Mouse (Mus musculus): ENCODE data around the gene Col8a2. TPM values are rescaled to one million over a fixed set of nuclear protein-coding genes. Genes with fewer than 3 reads are reported as not detected.

The Col8a2 gene
- polyA plus RNA-seq, 1 experiment from 2014 or later, result 5.0 TPM

DNA sequence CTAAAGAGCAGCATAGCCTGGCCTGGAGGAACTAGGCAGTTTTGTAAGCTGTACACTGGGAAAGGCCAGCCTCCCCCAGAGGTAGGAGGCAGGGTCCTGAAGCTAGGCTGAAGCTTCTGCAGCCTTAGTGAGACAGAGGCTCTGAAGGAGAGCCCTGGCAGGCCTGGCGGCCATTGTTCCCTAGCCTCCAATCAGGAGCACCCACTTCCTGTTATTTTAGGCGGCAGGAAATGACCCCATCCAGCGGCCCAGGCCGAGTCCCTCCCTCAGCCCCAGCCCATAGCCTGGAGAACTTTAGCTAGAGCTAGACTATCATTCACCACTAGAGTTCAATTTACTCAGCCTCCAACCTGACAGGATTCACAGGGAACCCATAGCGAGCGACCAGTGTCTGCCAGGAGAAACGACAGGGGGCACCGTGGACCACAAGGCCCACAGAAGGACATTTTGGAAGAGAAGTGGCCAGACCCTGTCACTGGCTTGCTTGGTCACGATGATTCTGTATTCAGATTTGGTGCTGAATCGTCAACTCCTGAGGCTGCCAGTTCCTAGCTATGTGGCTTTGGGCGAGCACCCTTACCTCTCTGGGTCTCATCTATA, 34.8 kb upstream of the Col8a2 start:
- Histone ChIP-seq H3K9ac (ENCODE audit: low read length) (peak overlapping the region; percentile 34), H3K4me2 (ENCODE audit: low read depth, low read length) (peak overlapping the region; percentile 13), H3K9me3 (replicated peaks; ENCODE audit: control insufficient read depth, low read length) (no peaks in the 10 kb centered on the region), H3K4me3 (ENCODE audit: low read length) (peak overlapping the region; percentile 10; the same call in 1 of the 2 replicates), H3K36me3 (ENCODE audit: control insufficient read depth, insufficient read depth) (no peaks in the 10 kb centered on the region), H3K4me1 (ENCODE audit: control insufficient read depth, insufficient read depth, low read length) (peaks cover 59% of the 10 kb centered on the region), H3K27me3 (ENCODE audit: control insufficient read depth, insufficient read depth, low read length) (no peaks in the 10 kb centered on the region), H3K27ac (ENCODE audit: low read length) (peak overlapping the region; percentile 64)
- no peak for ATAC-seq (replicated peaks; ENCODE audit: extremely low read depth, insufficient read depth, low FRiP score)
- WGBS, result 51% methylated on average over 11 of the region's 11 CpGs

- Histone ChIP-seq H3K27ac (ENCODE audit: low read length) (peak overlapping the region; percentile 64), H3K27me3 (ENCODE audit: control insufficient read depth, insufficient read depth, low read length) (no peaks in the 10 kb centered on the region), H3K9ac (ENCODE audit: low read length) (peak overlapping the region; percentile 34), H3K4me2 (ENCODE audit: low read depth, low read length) (peak overlapping the region; percentile 13), H3K9me3 (replicated peaks; ENCODE audit: control insufficient read depth, low read length) (no peaks in the 10 kb centered on the region), H3K4me1 (ENCODE audit: control insufficient read depth, insufficient read depth, low read length) (peaks cover 64% of the 10 kb centered on the region), H3K36me3 (ENCODE audit: control insufficient read depth, insufficient read depth) (no peaks in the 10 kb centered on the region), H3K4me3 (ENCODE audit: low read length) (no peak overlapping the region)
- ATAC-seq (replicated peaks; ENCODE audit: extremely low read depth, insufficient read depth, low FRiP score), result no peak
- WGBS, result 73% methylated on average over 17 of the region's 17 CpGs
Observed at GRCm38 (mm10) chr4:126252411-126253237, 34.0 kb upstream of the Col8a2 start.

- H3K9ac ChIP-seq (ENCODE audit: low read length), result peak overlapping the region; percentile 99
- peaks cover 64% of the 10 kb centered on the region for H3K4me1 ChIP-seq (ENCODE audit: control insufficient read depth, insufficient read depth, low read length)
- 0 out of 2 replicates have a peak overlapping the region, but pooled peaks have one; percentile 9 for H3K27ac ChIP-seq (ENCODE audit: low read length)
- no peaks in the 10 kb centered on the region for H3K36me3 ChIP-seq (ENCODE audit: control insufficient read depth, insufficient read depth)
- H3K4me3 ChIP-seq (ENCODE audit: low read length), result peak overlapping the region; percentile 98
- ATAC-seq (replicated peaks; ENCODE audit: extremely low read depth, insufficient read depth, low FRiP score), result no peak
- WGBS, result 68% methylated on average over 14 of the region's 14 CpGs
- no peaks in the 10 kb centered on the region for H3K27me3 ChIP-seq (ENCODE audit: control insufficient read depth, insufficient read depth, low read length)
- peak overlapping the region; percentile 87 for H3K4me2 ChIP-seq (ENCODE audit: low read depth, low read length)
- no peaks in the 10 kb centered on the region for H3K9me3 ChIP-seq (replicated peaks; ENCODE audit: control insufficient read depth, low read length)
Observed at GRCm38 (mm10) chr4:126253637-126254272, 32.8 kb upstream of the Col8a2 start.

DNA sequence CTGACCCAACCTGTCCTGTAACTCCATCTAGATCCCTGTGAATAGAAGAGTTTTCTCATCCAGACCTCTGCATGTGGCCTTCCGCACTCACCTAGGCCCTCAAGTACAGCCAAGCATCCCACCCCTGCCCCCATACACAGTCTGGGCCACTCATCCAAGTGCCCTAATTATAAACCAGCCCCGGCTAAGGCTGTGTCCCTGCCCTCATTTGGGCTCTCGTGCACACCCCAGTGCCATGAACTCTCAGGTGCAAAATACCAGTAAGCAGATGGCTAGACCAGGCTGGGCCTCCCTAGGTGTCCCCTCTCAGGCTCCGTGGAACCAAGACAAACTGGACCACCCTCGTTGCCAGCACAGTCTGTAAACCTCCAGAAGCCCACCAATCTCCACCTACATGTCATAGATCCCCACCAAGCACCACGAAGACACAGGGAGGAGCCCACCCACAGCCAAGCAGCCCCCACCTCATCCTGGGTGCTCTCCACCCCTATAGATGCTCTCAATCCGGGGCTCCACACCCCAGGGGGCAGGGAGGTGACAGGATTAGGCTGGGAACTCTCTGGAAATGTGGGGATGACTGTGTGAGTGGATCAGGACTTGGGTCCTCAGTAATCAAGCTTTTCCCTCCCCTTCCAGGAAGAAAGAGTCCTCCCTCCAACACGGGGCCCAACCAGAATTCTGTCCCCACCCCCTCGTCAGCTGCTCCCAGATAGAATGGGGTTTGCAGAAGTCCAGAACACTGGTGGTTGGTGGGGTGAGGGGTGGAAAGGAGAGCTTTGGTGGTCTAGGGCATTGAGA, 32.1 kb upstream of the Col8a2 start:
- Histone ChIP-seq H3K36me3 (ENCODE audit: control insufficient read depth, insufficient read depth) (no peaks in the 10 kb centered on the region), H3K9ac (ENCODE audit: low read length) (peak overlapping the region; percentile 99), H3K9me3 (replicated peaks; ENCODE audit: control insufficient read depth, low read length) (no peaks in the 10 kb centered on the region), H3K4me1 (ENCODE audit: control insufficient read depth, insufficient read depth, low read length) (peaks cover 67% of the 10 kb centered on the region), H3K4me3 (ENCODE audit: low read length) (peak overlapping the region; percentile 98), H3K27me3 (ENCODE audit: control insufficient read depth, insufficient read depth, low read length) (no peaks in the 10 kb centered on the region), H3K27ac (ENCODE audit: low read length) (peak overlapping the region; percentile 94), H3K4me2 (ENCODE audit: low read depth, low read length) (peak overlapping the region; percentile 87)
- no peak for ATAC-seq (replicated peaks; ENCODE audit: extremely low read depth, insufficient read depth, low FRiP score)
- WGBS, result 16% methylated on average over 9 of the region's 9 CpGs

DNA sequence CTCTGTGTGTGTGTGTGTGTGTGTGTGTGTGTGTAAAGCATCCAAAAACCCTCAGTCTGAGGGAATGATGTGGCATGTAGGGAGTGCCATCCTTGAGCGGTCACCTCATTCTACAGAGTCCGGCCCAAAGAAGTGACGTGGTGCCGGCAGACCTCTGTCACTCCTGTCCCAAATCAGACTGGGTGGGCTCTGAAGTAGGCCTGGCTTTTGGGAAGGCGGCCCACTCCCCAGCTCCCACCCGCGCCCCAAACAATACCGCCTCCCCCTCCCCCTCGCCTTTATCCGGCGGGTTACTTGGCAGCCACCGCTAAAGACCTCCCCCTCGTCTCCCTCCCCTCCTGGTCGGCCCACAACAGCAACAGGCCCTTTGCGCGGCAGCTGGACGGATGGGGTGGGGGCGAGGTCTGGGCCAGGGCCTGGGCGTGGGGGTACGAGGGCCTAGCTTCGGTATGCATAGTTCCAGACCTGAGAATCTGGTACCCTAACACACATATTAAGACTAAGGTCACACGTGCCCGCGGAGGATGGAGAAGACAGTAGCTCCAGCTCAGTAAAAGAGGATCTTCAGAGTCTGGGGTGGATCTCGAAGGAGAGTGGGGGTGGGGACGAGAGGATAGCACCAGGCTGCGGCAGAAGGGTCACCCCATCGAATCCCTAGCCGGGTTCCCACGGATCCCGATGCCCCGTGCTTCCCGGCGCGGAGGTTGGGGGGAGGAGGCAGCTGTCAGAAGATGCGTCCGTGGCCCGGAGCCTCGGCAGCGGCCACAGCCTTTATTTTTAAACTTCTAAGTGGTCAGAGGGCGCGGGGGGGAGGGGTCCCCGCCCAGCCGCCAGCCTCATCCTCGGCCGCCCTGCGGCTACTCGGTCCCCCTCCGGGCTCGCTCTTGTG, 31.2 kb upstream of the Col8a2 start:
- H3K9me3 ChIP-seq (replicated peaks; ENCODE audit: control insufficient read depth, low read length), result no peaks in the 10 kb centered on the region
- H3K4me2 ChIP-seq (ENCODE audit: low read depth, low read length), result peak overlapping the region; percentile 87
- peaks cover 70% of the 10 kb centered on the region for H3K4me1 ChIP-seq (ENCODE audit: control insufficient read depth, insufficient read depth, low read length)
- peak overlapping the region; percentile 98 for H3K4me3 ChIP-seq (ENCODE audit: low read length)
- H3K27ac ChIP-seq (ENCODE audit: low read length), result peak overlapping the region; percentile 94
- H3K27me3 ChIP-seq (ENCODE audit: control insufficient read depth, insufficient read depth, low read length), result no peaks in the 10 kb centered on the region
- peak; percentile 5 for ATAC-seq (replicated peaks; ENCODE audit: extremely low read depth, insufficient read depth, low FRiP score)
- peak overlapping the region; percentile 99 for H3K9ac ChIP-seq (ENCODE audit: low read length)
- under 1% methylated on average over 48 of the region's 50 CpGs for WGBS
- H3K36me3 ChIP-seq (ENCODE audit: control insufficient read depth, insufficient read depth), result no peaks in the 10 kb centered on the region

DNA sequence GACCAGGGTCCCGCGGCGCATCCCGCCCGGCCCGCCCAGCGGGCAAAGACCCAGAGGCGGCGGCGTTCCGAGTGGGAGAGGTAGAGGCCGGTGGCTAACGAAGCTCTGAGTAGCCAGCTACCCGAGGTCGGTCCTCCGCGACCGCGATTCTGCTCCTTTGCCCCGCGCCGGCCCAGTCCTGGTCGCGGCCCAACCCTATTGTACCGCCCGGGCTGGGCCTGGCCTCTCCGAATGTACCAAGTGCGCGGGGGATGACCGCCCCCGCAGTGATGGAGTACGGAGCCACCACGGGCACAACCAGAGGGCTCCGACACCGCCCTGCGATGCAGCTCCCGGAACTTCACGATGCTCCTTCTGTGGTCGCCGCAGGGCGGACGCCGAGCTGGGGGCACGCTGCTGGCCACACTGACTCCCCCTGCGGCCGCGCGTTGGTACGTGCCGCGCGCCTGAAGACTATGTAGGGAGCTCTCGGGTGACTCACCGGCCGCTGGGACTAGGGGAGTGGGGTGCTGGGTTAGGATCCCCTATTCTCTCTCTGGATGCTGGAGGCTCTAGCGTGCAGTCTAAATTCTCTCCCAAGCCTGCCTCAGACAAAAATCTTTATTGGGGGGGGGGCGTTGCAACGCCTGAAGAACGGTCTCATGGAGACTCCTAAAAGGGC, 30.3 kb upstream of the Col8a2 start, which contains the start of gene Map7d1:
Gene Map7d1, minus strand, starts transcription at position 213 of the 661 bp plus-strand sequence.
- peak; percentile 82 for ATAC-seq (replicated peaks; ENCODE audit: extremely low read depth, insufficient read depth, low FRiP score)
- H3K4me3 ChIP-seq (ENCODE audit: low read length), result peak within 1 kb of the TSS; percentile 98

GRCm38 (mm10) chr4:126256967-126257881, 29.4 kb upstream of the Col8a2 start:
- 7% methylated on average over 26 of the region's 26 CpGs for WGBS
- H3K4me2 ChIP-seq (ENCODE audit: low read depth, low read length), result peak overlapping the region; percentile 87
- H3K4me1 ChIP-seq (ENCODE audit: control insufficient read depth, insufficient read depth, low read length), result peaks cover 67% of the 10 kb centered on the region
- peak overlapping the region; percentile 94 for H3K27ac ChIP-seq (ENCODE audit: low read length)
- H3K4me3 ChIP-seq (ENCODE audit: low read length), result peak overlapping the region; percentile 98
- H3K27me3 ChIP-seq (ENCODE audit: control insufficient read depth, insufficient read depth, low read length), result no peaks in the 10 kb centered on the region
- peak overlapping the region; percentile 99 for H3K9ac ChIP-seq (ENCODE audit: low read length)
- no peaks in the 10 kb centered on the region for H3K9me3 ChIP-seq (replicated peaks; ENCODE audit: control insufficient read depth, low read length)
- no peaks in the 10 kb centered on the region for H3K36me3 ChIP-seq (ENCODE audit: control insufficient read depth, insufficient read depth)
- no peak; the same call in 1 of the 2 replicates for ATAC-seq (replicated peaks; ENCODE audit: extremely low read depth, insufficient read depth, low FRiP score)

More for the DNA sequence above, 30.3 kb upstream of the Col8a2 start, which contains the start of gene Map7d1:
- no peaks in the 10 kb centered on the region for H3K27me3 ChIP-seq (ENCODE audit: control insufficient read depth, insufficient read depth, low read length)
- peak within 1 kb of the TSS; percentile 94 for H3K27ac ChIP-seq (ENCODE audit: low read length)
- WGBS, result under 1% methylated on average over 58 of the region's 59 CpGs
- H3K9me3 ChIP-seq (replicated peaks; ENCODE audit: control insufficient read depth, low read length), result no peaks in the 10 kb centered on the region
- peak within 1 kb of the TSS; percentile 87 for H3K4me2 ChIP-seq (ENCODE audit: low read depth, low read length)
- no peaks in the 10 kb centered on the region for H3K36me3 ChIP-seq (ENCODE audit: control insufficient read depth, insufficient read depth)
- H3K9ac ChIP-seq (ENCODE audit: low read length), result peak within 1 kb of the TSS; percentile 99
- H3K4me1 ChIP-seq (ENCODE audit: control insufficient read depth, insufficient read depth, low read length), result peaks cover 70% of the 10 kb centered on the region
